Mouse (Mus musculus): Measurements from ENCODE around the gene Pxylp1.

GRCm38 (mm10) chr9:96881901-96882300 is 10.6 kb downstream of the Pxylp1 start:
- TF ChIP-seq POLR2A (IDR thresholded peaks at IDR 0.05; ENCODE audit: extremely low read depth, insufficient read depth, low read length) (no peak), CTCF (IDR thresholded peaks at IDR 0.05; ENCODE audit: extremely low read depth, insufficient read depth, low read length) (no peak)
